In genomic region chr19:53052031-53052670, GRCm38 (mm10) we compare ENCODE assay signal across 8 mouse cellular contexts. TPM values are rescaled to one million over a fixed set of nuclear protein-coding genes. Genes with fewer than 3 reads are reported as not detected.
A peak's percentile ranks its signal among the peaks of the same experiment; 100 is the strongest.
DNase-seq lines count a peak whose midpoint lies in the region; ATAC-seq and TF ChIP-seq lines count a peak whose summit lies in the region.
"Had no signal": no experiment of that assay in that cellular context is flagged by ENCODE, and none has a peak within 500 bp of the region (broad histone marks: within the 10 kb centered on the region; RNA-seq: fewer than 3 reads in every experiment).

No protein-coding gene starts in this region.

- peak overlapping the region; percentile 25; the same call in 1 of the 2 replicates for H3K4me2 ChIP-seq in lung, embryonic 14.5 days
- 0 out of 2 replicates have a peak overlapping the region, but pooled peaks have one; percentile 22 for H3K4me2 ChIP-seq in embryonic facial prominence, embryonic 12.5 days (replicated peaks)
- H3K4me2 ChIP-seq in hindbrain, embryonic 16.5 days (ENCODE audit: low read length) = peak overlapping the region; percentile 51
- peak overlapping the region; percentile 41 for H3K4me2 ChIP-seq in midbrain, embryonic 16.5 days (ENCODE audit: low read length)
- H3K4me2 ChIP-seq: lung, embryonic 15.5 days had no signal

- no peak overlapping the region for H3K9ac ChIP-seq in lung, embryonic 14.5 days
- no peak overlapping the region for H3K9ac ChIP-seq in embryonic facial prominence, embryonic 12.5 days
- no peak overlapping the region; the same call in 1 of the 2 replicates for H3K9ac ChIP-seq in hindbrain, embryonic 16.5 days (ENCODE audit: low read depth, low read length)
- no peak overlapping the region for H3K9ac ChIP-seq in midbrain, embryonic 16.5 days (ENCODE audit: low read depth, low read length)
- H3K9ac ChIP-seq: lung, embryonic 15.5 days had no signal

- peaks cover 5% of the 10 kb centered on the region for H3K9me3 ChIP-seq in lung, embryonic 14.5 days (ENCODE audit: low read depth, low read length)
- H3K9me3 ChIP-seq in embryonic facial prominence, embryonic 12.5 days = no peaks in the 10 kb centered on the region
- H3K9me3 ChIP-seq in hindbrain, embryonic 16.5 days (ENCODE audit: control insufficient read depth, low read length) = no peaks in the 10 kb centered on the region
- no peaks in the 10 kb centered on the region for H3K9me3 ChIP-seq in midbrain, embryonic 16.5 days (replicated peaks; ENCODE audit: control insufficient read depth, low read length, poor library complexity, severe bottlenecking)
- H3K9me3 ChIP-seq: lung, embryonic 15.5 days had no signal

- no peak for ATAC-seq in lung, embryonic 14.5 days (ENCODE audit: insufficient read depth)
- no peak for ATAC-seq in embryonic facial prominence, embryonic 12.5 days (ENCODE audit: insufficient number of reproducible peaks, insufficient read depth, low FRiP score, low TSS enrichment)
- ATAC-seq in hindbrain, embryonic 16.5 days = peak; percentile 61; the same call in 1 of the 2 replicates
- no peak for ATAC-seq in midbrain, embryonic 16.5 days

- H3K4me3 ChIP-seq in lung, embryonic 14.5 days (ENCODE audit: low read depth, low read length) = no peak overlapping the region
- H3K4me3 ChIP-seq in embryonic facial prominence, embryonic 12.5 days = no peak overlapping the region
- H3K4me3 ChIP-seq in hindbrain, embryonic 16.5 days (ENCODE audit: low read length) = peak overlapping the region; percentile 9; the same call in 1 of the 2 replicates
- H3K4me3 ChIP-seq in midbrain, embryonic 16.5 days (ENCODE audit: low read depth, low read length) = 0 out of 2 replicates have a peak overlapping the region, but pooled peaks have one; percentile 2
- H3K4me3 ChIP-seq: lung, embryonic 15.5 days had no signal

- no peak for TF ChIP-seq CTCF in lung, embryonic 14.5 days (IDR thresholded peaks at IDR 0.05; ENCODE audit: low read depth)

- H3K4me1 ChIP-seq in lung, embryonic 14.5 days (ENCODE audit: insufficient read depth) = peaks cover 7% of the 10 kb centered on the region; the same call in 1 of the 2 replicates
- peaks cover 3% of the 10 kb centered on the region; the same call in 1 of the 2 replicates for H3K4me1 ChIP-seq in embryonic facial prominence, embryonic 12.5 days
- no peaks in the 10 kb centered on the region; the same call in 1 of the 2 replicates for H3K4me1 ChIP-seq in hindbrain, embryonic 16.5 days (ENCODE audit: control insufficient read depth, insufficient read depth, low read depth, low read length)
- no peaks in the 10 kb centered on the region for H3K4me1 ChIP-seq in midbrain, embryonic 16.5 days (ENCODE audit: control insufficient read depth, insufficient read depth, low read length)

- no peak overlapping the region for H3K27ac ChIP-seq in lung, embryonic 14.5 days (ENCODE audit: low read depth)
- H3K27ac ChIP-seq in embryonic facial prominence, embryonic 12.5 days = no peak overlapping the region
- H3K27ac ChIP-seq in hindbrain, embryonic 16.5 days (ENCODE audit: low read depth, low read length) = peak overlapping the region; percentile 23; the same call in 1 of the 2 replicates
- H3K27ac ChIP-seq in midbrain, embryonic 16.5 days (ENCODE audit: low read length) = no peak overlapping the region
- H3K27ac ChIP-seq: lung, embryonic 15.5 days had no signal

- 26% methylated on average over 19 of the region's 19 CpGs for WGBS in lung, embryonic 14.5 days
- WGBS in embryonic facial prominence, embryonic 12.5 days = 19% methylated on average over 19 of the region's 19 CpGs
- WGBS in hindbrain, embryonic 16.5 days = 15% methylated on average over 19 of the region's 19 CpGs
- 18% methylated on average over 19 of the region's 19 CpGs for WGBS in midbrain, embryonic 16.5 days

- intact Hi-C loops in left cerebral cortex, postnatal 14 days (cut with DNase I) = no loop called here

- H3K36me3 ChIP-seq in lung, embryonic 14.5 days (ENCODE audit: insufficient read depth) = no peaks in the 10 kb centered on the region
- no peaks in the 10 kb centered on the region for H3K36me3 ChIP-seq in embryonic facial prominence, embryonic 12.5 days
- H3K36me3 ChIP-seq in hindbrain, embryonic 16.5 days (ENCODE audit: control insufficient read depth, insufficient read depth, low read length) = no peaks in the 10 kb centered on the region
- no peaks in the 10 kb centered on the region for H3K36me3 ChIP-seq in midbrain, embryonic 16.5 days (ENCODE audit: control insufficient read depth, insufficient read depth, low read length)
- H3K36me3 ChIP-seq: lung, embryonic 15.5 days had no signal

- no peaks in the 10 kb centered on the region for H3K27me3 ChIP-seq in lung, embryonic 14.5 days (ENCODE audit: insufficient read depth, low read length)
- H3K27me3 ChIP-seq in embryonic facial prominence, embryonic 12.5 days = no peaks in the 10 kb centered on the region
- no peaks in the 10 kb centered on the region for H3K27me3 ChIP-seq in hindbrain, embryonic 16.5 days (replicated peaks; ENCODE audit: control insufficient read depth, insufficient read depth, low read length)
- H3K27me3 ChIP-seq in midbrain, embryonic 16.5 days (ENCODE audit: control insufficient read depth, insufficient read depth, low read depth, low read length) = no peaks in the 10 kb centered on the region
- H3K27me3 ChIP-seq: lung, embryonic 15.5 days had no signal

- DNase-seq in lung, embryonic 14.5 days = no peak
- DNase-seq in lung, postnatal 36 days = no peak
- DNase-seq in left cerebral cortex, postnatal 14 days (ENCODE audit: low spot score in 2 of 2) = no peak
- DNase-seq in urinary bladder, adult 18-20 months (ENCODE audit: low spot score in 2 of 2) = no peak

RNA-seq across cellular contexts. Expression of gene Xpnpep1, which starts 12.1 kb away (rescaled TPM):
- polyA plus RNA-seq in lung, embryonic 14.5 days (2014; fragmentation: Nextera tagmentation; extraction: Ambion mirVana) = 196 and 200 TPM in 2 replicates
- 163 and 167 TPM in 2 replicates for polyA plus RNA-seq in embryonic facial prominence, embryonic 12.5 days (2016; fragmentation: Nextera tagmentation; extraction: Ambion mirVana)
- 118 and 129 TPM in 2 replicates for polyA plus RNA-seq in hindbrain, embryonic 16.5 days (2015; fragmentation: Nextera tagmentation; extraction: Ambion mirVana)
- 114 and 132 TPM in 2 replicates for polyA plus RNA-seq in midbrain, embryonic 16.5 days (2015; fragmentation: Nextera tagmentation; extraction: Ambion mirVana)
- 10 to 100 TPM; 97.3 to 97.5 TPM for total RNA-seq in left cerebral cortex, postnatal 14 days (2021)

Comparison
In these comparisons a context has a peak if more than half of its experiments do, and no peak if none do; other contexts are left out.
1. H3K4me3 ChIP-seq: peak in hindbrain, embryonic 16.5 days (single experiment) and midbrain, embryonic 16.5 days (single experiment); none in lung, embryonic 14.5 days (single experiment) and embryonic facial prominence, embryonic 12.5 days (single experiment).
2. Peak in every context shown above with its lines, with median percentiles within 50 percentile points of each other: H3K4me2 ChIP-seq.